Mouse (Mus musculus) embryo, embryonic 9.5 days (tissue): ENCODE data around the gene Prkar2b.

Experiments
- DNase-seq: peaks from one replicate; pipeline ENCODE4 v3.0.0-alpha.2; 2017; ENCODE audit errors: extremely low spot score

The Prkar2b gene

GRCm38 (mm10) chr12:31967536-31967935 lies 93.6 kb downstream of the Prkar2b start:
- peak; percentile 48 for DNase-seq

- no peak for DNase-seq
Observed at GRCm38 (mm10) chr12:31966405-31966804, 94.7 kb downstream of the Prkar2b start.

GRCm38 (mm10) chr12:31965517-31966212 lies 95.4 kb downstream of the Prkar2b start:
- DNase-seq = no peak

GRCm38 (mm10) chr12:31964074-31964473 lies 97.0 kb downstream of the Prkar2b start:
- DNase-seq = no peak

GRCm38 (mm10) chr12:31955843-31956242 lies 105.3 kb downstream of the Prkar2b start:
- no peak for DNase-seq

GRCm38 (mm10) chr12:31950659-31951031 lies 110.5 kb downstream of the Prkar2b start:
- no peak for DNase-seq

GRCm38 (mm10) chr12:31949759-31950658 lies 111.1 kb downstream of the Prkar2b start, which contains the start of gene Hbp1:
TSS of gene Hbp1 (minus strand) at chr12:31950535.
- DNase-seq = peak; percentile 94

- DNase-seq = peak; percentile 95
Observed at GRCm38 (mm10) chr12:31949193-31949741, 111.8 kb downstream of the Prkar2b start.

GRCm38 (mm10) chr12:31948101-31949000 lies 112.7 kb downstream of the Prkar2b start:
- DNase-seq = peak; percentile 18

GRCm38 (mm10) chr12:31947476-31947875 lies 113.6 kb downstream of the Prkar2b start:
- DNase-seq = no peak

- DNase-seq = no peak
Observed at GRCm38 (mm10) chr12:31944405-31944804, 116.7 kb downstream of the Prkar2b start.

GRCm38 (mm10) chr12:31943020-31943654 lies 118.0 kb downstream of the Prkar2b start:
- DNase-seq = no peak

GRCm38 (mm10) chr12:31939026-31939425 lies 122.1 kb downstream of the Prkar2b start:
- no peak for DNase-seq

GRCm38 (mm10) chr12:31938391-31938997 lies 122.6 kb downstream of the Prkar2b start:
- DNase-seq = no peak

- no peak for DNase-seq
Observed at GRCm38 (mm10) chr12:31937613-31938012, 123.5 kb downstream of the Prkar2b start.

- peak; percentile 18 for DNase-seq
Observed at GRCm38 (mm10) chr12:31936657-31937300, 124.3 kb downstream of the Prkar2b start.

GRCm38 (mm10) chr12:31931818-31932217 lies 129.3 kb downstream of the Prkar2b start:
- no peak for DNase-seq

- no peak for DNase-seq
Observed at GRCm38 (mm10) chr12:31928498-31928897, 132.6 kb downstream of the Prkar2b start.

GRCm38 (mm10) chr12:31926661-31927061 lies 134.4 kb downstream of the Prkar2b start:
- DNase-seq = peak; percentile 58

GRCm38 (mm10) chr12:31925343-31925742 lies 135.8 kb downstream of the Prkar2b start:
- no peak for DNase-seq
